Mouse (Mus musculus) cerebellum, adult 2 months (tissue): ENCODE measurements around the gene Gm20918. TPM values are rescaled to one million over a fixed set of nuclear protein-coding genes. Genes with fewer than 3 reads are reported as not detected.
"Not testable (repeated sequence)": the region's sequence is repeated elsewhere in the genome, so short reads cannot be mapped to it uniquely, and the experiment has no call there.

Source experiments
- DNase-seq, 2 experiments: peaks; one replicate each; pipeline ENCODE4 v3.0.0; 2021
- H3K27ac ChIP-seq: fragments of 200-500 bp; 2 replicates; pipeline ENCODE4 v1.5.1; 2012; ENCODE audit warnings: low read length, control low read depth, inconsistent platforms; ENCODE audit not compliant: insufficient read depth
- H3K27me3 ChIP-seq: fragments of 200-500 bp; 2 replicates; pipeline ENCODE4 v1.6.1; 2012; ENCODE audit warnings: inconsistent platforms, mild to moderate bottlenecking, low read length, moderate library complexity; ENCODE audit not compliant: control insufficient read depth, insufficient read depth
- H3K4me1 ChIP-seq: fragments of 200-500 bp; 2 replicates; pipeline ENCODE4 v1.6.1; 2011; ENCODE audit warnings: low read length; ENCODE audit not compliant: control insufficient read depth, insufficient read depth
- H3K4me3 ChIP-seq: fragments of 200-500 bp; replicated peaks from 2 replicates; pipeline ENCODE3; 2011; ENCODE audit warnings: mild to moderate bottlenecking, low read depth, low read length, control low read depth; ENCODE audit not compliant: insufficient read depth
- polyA plus RNA-seq: library from polyadenylated mRNA; depleted of rRNA; stranded (reverse); fragments of >200 nt; gene quantifications from 2 replicates; pipeline ENCODE4 v1.2.3, GENCODE M21; 2012; rRNA removed

Gm20918 gene
- not detected in 2 replicates for polyA plus RNA-seq

DNA sequence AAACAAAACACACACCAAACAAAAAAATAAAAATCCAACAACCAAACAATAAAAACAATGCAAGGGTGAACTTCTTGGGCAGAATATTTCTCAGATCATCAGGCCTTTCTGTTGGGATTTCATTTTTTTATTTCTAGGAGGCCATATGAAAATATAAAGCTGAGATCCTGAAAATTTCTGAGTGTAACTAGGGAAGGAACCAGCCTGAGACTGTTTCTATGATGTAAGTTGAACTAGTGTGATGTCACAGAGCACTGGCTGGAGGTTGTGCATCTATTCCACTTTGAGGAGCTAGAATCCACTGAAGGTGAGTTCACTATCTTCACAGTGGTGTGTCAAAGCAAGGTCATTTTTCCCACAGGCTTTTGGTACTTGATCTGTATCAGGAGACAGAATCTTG, at the start of gene Gm20918:
TSS of gene Gm20918 (plus strand) at position 301 of the 400 bp plus-strand sequence.
- not testable (repeated sequence) for DNase-seq, H3K27ac ChIP-seq, H3K4me3 ChIP-seq, H3K27me3 ChIP-seq, H3K4me1 ChIP-seq

Other genes with a start within 250 kb of the Gm20918 start
- not detected in 2 replicates for gene Gm21820, start 205.5 kb downstream of the Gm20918 start, polyA plus RNA-seq